Mouse (Mus musculus) heart, embryonic 10.5 days (tissue): ENCODE data around the gene Ppa1. TPM values are rescaled to one million over a fixed set of nuclear protein-coding genes. Genes with fewer than 3 reads are reported as not detected.

Experiments
- DNase-seq: peaks from one replicate; pipeline ENCODE4 v3.0.0-alpha.2; 2017; ENCODE audit warnings: low spot score
- H3K27ac ChIP-seq: fragments of 300-500 bp; sonication (generic); 2 replicates; pipeline ENCODE4 v1.5.1; 2016; ENCODE audit warnings: mild to moderate bottlenecking
- H3K27me3 ChIP-seq: fragments of 300-500 bp; sonication (generic); 2 replicates; pipeline ENCODE4 v1.6.1; 2016; ENCODE audit warnings: mild to moderate bottlenecking; ENCODE audit not compliant: poor library complexity, insufficient read depth, severe bottlenecking
- H3K36me3 ChIP-seq: fragments of 300-500 bp; sonication (generic); 2 replicates; pipeline ENCODE4 v1.6.1; 2016; ENCODE audit warnings: mild to moderate bottlenecking, moderate library complexity
- H3K4me1 ChIP-seq: fragments of 300-500 bp; sonication (generic); 2 replicates; pipeline ENCODE4 v1.6.1; 2016; ENCODE audit warnings: mild to moderate bottlenecking
- H3K4me3 ChIP-seq: fragments of 300-500 bp; sonication (generic); 2 replicates; pipeline ENCODE4 v1.5.1; 2016; ENCODE audit warnings: mild to moderate bottlenecking, moderate library complexity
- H3K9me3 ChIP-seq: fragments of 300-500 bp; sonication (generic); 2 replicates; pipeline ENCODE4 v1.6.1; 2016; ENCODE audit warnings: mild to moderate bottlenecking, moderate library complexity
- WGBS: fragments of 180-500 bp; shearing (Covaris S2); methylation state at CpG from one replicate; pipeline ENCODE4 v1.1.7; 2016; 5-methylcytosine and 5-hydroxymethylcytosine counted together
- polyA plus RNA-seq: library from polyadenylated mRNA; unstranded; fragments of >200 nt; fragmentation: Nextera tagmentation; extraction: Ambion mirVana; gene quantifications from 2 replicates; pipeline ENCODE4 v1.2.1, GENCODE M21; 2016

Ppa1 gene
- polyA plus RNA-seq, 1 experiment from 2014 or later: 245 TPM

GRCm38 (mm10) chr10:61655188-61655587 lies 6.8 kb downstream of the Ppa1 start:
- WGBS: 84% methylated on average over 3 of the region's 3 CpGs
- DNase-seq: no peak

GRCm38 (mm10) chr10:61656928-61657882 lies 8.9 kb downstream of the Ppa1 start:
- no peaks in the 10 kb centered on the region for H3K27me3 ChIP-seq
- no peaks in the 10 kb centered on the region for H3K9me3 ChIP-seq
- H3K27ac ChIP-seq: no peak overlapping the region
- no peaks in the 10 kb centered on the region for H3K4me1 ChIP-seq
- 89% methylated on average over 18 of the region's 18 CpGs for WGBS
- DNase-seq: no peak
- no peak overlapping the region for H3K4me3 ChIP-seq
- H3K36me3 ChIP-seq: peaks cover 57% of the 10 kb centered on the region

More at GRCm38 (mm10) chr10:61655188-61655587, 6.8 kb downstream of the Ppa1 start:
- H3K27me3 ChIP-seq: no peaks in the 10 kb centered on the region
- peaks cover 46% of the 10 kb centered on the region for H3K36me3 ChIP-seq
- no peaks in the 10 kb centered on the region for H3K9me3 ChIP-seq
- no peak overlapping the region for H3K4me3 ChIP-seq
- H3K4me1 ChIP-seq: no peaks in the 10 kb centered on the region
- no peak overlapping the region for H3K27ac ChIP-seq

GRCm38 (mm10) chr10:61657985-61658384 lies 9.6 kb downstream of the Ppa1 start:
- WGBS: 34% methylated on average over 4 of the region's 4 CpGs
- Histone ChIP-seq H3K4me3 (no peak overlapping the region), H3K36me3 (peaks cover 57% of the 10 kb centered on the region), H3K4me1 (no peaks in the 10 kb centered on the region), H3K27me3 (no peaks in the 10 kb centered on the region), H3K27ac (no peak overlapping the region), H3K9me3 (no peaks in the 10 kb centered on the region)
- no peak for DNase-seq

GRCm38 (mm10) chr10:61661887-61662286 lies 13.5 kb downstream of the Ppa1 start:
- H3K4me1 ChIP-seq: no peaks in the 10 kb centered on the region
- H3K27ac ChIP-seq: no peak overlapping the region
- H3K4me3 ChIP-seq: no peak overlapping the region
- H3K27me3 ChIP-seq: no peaks in the 10 kb centered on the region
- H3K9me3 ChIP-seq: no peaks in the 10 kb centered on the region
- 79% methylated on average over 8 of the region's 8 CpGs for WGBS
- no peak for DNase-seq
- H3K36me3 ChIP-seq: peaks cover 75% of the 10 kb centered on the region

DNA sequence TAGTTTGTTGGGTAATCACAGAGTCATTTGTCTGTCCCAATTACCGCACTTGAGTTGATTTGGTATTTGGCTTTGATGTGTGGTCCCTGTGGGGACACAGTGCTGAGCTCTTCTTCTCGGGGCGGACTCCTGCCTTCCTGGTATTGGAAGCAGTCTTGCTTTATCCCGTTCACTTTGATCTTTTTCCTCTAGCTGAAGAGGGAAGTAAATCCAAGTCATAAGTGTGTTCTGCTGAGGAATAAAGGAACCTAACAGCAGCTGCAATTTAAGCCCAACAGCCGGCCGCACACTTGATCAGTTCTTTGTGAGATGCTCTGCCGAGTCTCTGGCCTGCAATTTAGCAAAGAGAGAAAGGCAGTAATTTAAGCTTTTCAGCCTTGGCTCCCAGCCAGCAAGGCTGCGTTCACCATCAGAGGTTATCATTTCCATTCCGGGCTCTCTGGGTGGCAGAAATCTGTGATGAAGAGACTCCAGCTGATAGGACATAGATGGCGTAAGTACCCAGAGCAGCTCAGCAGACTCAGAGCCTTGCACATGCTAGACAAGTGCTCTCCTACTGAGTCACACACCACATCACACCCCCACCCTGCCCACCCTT lies 14.1 kb downstream of the Ppa1 start:
- peaks cover 75% of the 10 kb centered on the region for H3K36me3 ChIP-seq
- no peaks in the 10 kb centered on the region for H3K4me1 ChIP-seq
- no peak overlapping the region for H3K27ac ChIP-seq
- H3K9me3 ChIP-seq: no peaks in the 10 kb centered on the region
- no peaks in the 10 kb centered on the region for H3K27me3 ChIP-seq
- WGBS: 67% methylated on average over 10 of the region's 10 CpGs
- H3K4me3 ChIP-seq: no peak overlapping the region
- DNase-seq: no peak

DNA sequence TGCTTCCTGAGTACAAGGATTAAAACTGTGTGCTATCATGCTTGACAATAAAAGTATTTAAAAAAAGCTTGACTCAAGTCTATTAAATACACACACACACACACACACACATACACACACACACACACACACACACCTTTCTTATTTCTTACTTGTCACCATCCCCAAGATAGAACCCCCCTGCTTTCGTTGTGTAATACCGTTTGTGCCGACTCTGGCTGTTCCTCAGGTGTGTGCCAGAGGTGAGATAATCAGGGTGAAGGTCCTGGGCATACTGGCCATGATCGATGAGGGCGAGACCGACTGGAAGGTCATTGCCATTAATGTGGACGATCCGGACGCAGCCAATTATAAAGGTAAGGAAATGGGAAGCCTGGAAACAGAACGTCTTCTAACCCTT lies 16.8 kb downstream of the Ppa1 start:
- no peak for DNase-seq
- no peaks in the 10 kb centered on the region for H3K4me1 ChIP-seq
- H3K4me3 ChIP-seq: no peak overlapping the region
- H3K9me3 ChIP-seq: no peaks in the 10 kb centered on the region
- no peak overlapping the region for H3K27ac ChIP-seq
- WGBS: 92% methylated on average over 10 of the region's 10 CpGs
- H3K36me3 ChIP-seq: peaks cover 89% of the 10 kb centered on the region
- H3K27me3 ChIP-seq: no peaks in the 10 kb centered on the region

DNA sequence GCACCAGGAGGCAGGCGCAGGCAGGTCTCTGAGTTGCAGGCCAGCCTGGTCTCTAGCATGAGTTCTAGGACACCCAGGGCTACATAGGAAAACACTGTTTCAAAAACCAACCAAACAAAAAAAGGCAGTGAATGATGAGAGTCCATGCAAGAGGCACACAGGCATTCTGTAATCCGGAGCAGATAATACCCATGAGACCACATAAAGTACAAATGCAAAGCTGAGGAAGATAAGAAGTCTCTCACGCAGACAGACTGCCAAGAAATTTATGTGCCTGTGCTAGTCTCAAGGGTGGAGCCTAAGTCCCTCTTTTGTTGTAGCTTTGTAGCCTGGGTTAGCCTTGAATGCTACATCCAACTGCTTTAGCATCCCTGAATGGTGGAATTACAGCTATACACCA lies 17.3 kb downstream of the Ppa1 start:
- Histone ChIP-seq H3K27ac (no peak overlapping the region), H3K4me3 (no peak overlapping the region), H3K9me3 (no peaks in the 10 kb centered on the region), H3K4me1 (no peaks in the 10 kb centered on the region), H3K36me3 (peaks cover 89% of the 10 kb centered on the region), H3K27me3 (no peaks in the 10 kb centered on the region)
- no peak for DNase-seq
- 80% methylated on average over 3 of the region's 3 CpGs for WGBS

- DNase-seq: no peak
- no peaks in the 10 kb centered on the region for H3K27me3 ChIP-seq
- WGBS: 92% methylated on average over 7 of the region's 7 CpGs
- peaks cover 86% of the 10 kb centered on the region for H3K36me3 ChIP-seq
- no peak overlapping the region for H3K27ac ChIP-seq
- no peaks in the 10 kb centered on the region for H3K4me1 ChIP-seq
- H3K4me3 ChIP-seq: no peak overlapping the region
- no peaks in the 10 kb centered on the region for H3K9me3 ChIP-seq
These were observed 20.9 kb downstream of the Ppa1 start for GRCm38 (mm10) chr10:61669289-61669688.

DNA sequence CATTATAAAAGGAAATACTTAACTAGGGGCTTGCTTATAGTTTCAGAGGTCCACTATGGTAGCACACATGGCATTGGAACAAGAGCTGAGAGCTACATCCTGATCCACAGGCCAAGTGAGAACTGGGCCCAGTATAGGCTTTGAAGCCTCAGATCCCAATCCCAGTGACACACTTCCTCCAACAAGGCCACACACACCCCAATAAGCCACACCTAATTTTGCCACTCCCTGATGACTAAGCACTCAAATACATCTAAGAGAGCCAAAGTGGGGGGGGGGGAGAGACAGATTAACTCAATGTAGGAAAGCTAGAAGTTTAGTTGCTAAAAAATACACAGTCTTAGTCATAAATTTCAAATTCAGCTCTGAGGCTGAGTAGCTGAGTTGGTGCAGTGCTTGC lies 21.5 kb downstream of the Ppa1 start:
- H3K36me3 ChIP-seq: peaks cover 86% of the 10 kb centered on the region
- DNase-seq: no peak

GRCm38 (mm10) chr10:61670758-61671157 lies 22.4 kb downstream of the Ppa1 start:
- H3K36me3 ChIP-seq: peaks cover 84% of the 10 kb centered on the region
- no peaks in the 10 kb centered on the region for H3K4me1 ChIP-seq
- no peaks in the 10 kb centered on the region for H3K9me3 ChIP-seq
- no peak for DNase-seq
- H3K27ac ChIP-seq: no peak overlapping the region
- no peaks in the 10 kb centered on the region for H3K27me3 ChIP-seq
- H3K4me3 ChIP-seq: no peak overlapping the region
- 89% methylated on average over 3 of the region's 3 CpGs for WGBS

More for the DNA sequence above, 21.5 kb downstream of the Ppa1 start:
- no peaks in the 10 kb centered on the region for H3K4me1 ChIP-seq
- no peak overlapping the region for H3K4me3 ChIP-seq
- no peak overlapping the region for H3K27ac ChIP-seq
- H3K27me3 ChIP-seq: no peaks in the 10 kb centered on the region
- H3K9me3 ChIP-seq: no peaks in the 10 kb centered on the region

DNA sequence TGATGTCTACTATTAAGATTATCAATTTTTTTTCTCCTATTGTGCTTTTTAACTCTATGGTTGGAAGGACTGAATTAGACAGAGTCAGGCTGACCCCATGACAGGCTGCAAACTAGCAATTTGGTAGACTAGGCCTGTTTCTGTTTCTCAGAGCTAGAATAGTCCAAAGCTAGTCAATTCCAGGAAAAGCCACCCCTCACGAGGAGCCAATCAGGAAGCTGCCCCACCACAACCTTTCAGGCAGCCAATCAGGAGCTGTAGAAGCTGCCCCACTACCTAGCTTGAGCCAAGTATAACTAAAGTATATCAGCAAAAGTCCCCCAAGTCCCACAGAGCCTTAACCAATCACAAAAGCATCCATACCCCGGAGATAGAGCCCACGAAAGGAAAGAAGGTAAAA lies 27.6 kb downstream of the Ppa1 start:
- H3K4me1 ChIP-seq: peaks cover 6% of the 10 kb centered on the region; the same call in 1 of the 2 replicates
- no peaks in the 10 kb centered on the region for H3K27me3 ChIP-seq
- H3K36me3 ChIP-seq: peaks cover 43% of the 10 kb centered on the region
- WGBS: 84% methylated on average over 3 of the region's 3 CpGs
- no peak overlapping the region for H3K4me3 ChIP-seq
- no peak for DNase-seq
- no peak overlapping the region for H3K27ac ChIP-seq
- H3K9me3 ChIP-seq: no peaks in the 10 kb centered on the region

GRCm38 (mm10) chr10:61679545-61679944 lies 31.2 kb downstream of the Ppa1 start:
- WGBS: 37% methylated on average over 9 of the region's 9 CpGs
- H3K27ac ChIP-seq: peak overlapping the region; percentile 98

More at GRCm38 (mm10) chr10:61679545-61679944, 31.2 kb downstream of the Ppa1 start:
- Histone ChIP-seq H3K4me3 (peak overlapping the region; percentile 98), H3K27me3 (no peaks in the 10 kb centered on the region), H3K4me1 (peaks cover 11% of the 10 kb centered on the region), H3K9me3 (no peaks in the 10 kb centered on the region), H3K36me3 (peaks cover 15% of the 10 kb centered on the region)
- no peak for DNase-seq
